Mouse (Mus musculus) thymus, postnatal 14 days (tissue): ENCODE results near the gene Hist1h4i.
A peak's percentile ranks its signal among the peaks of the same experiment; 100 is the strongest.

Experiments used
- DNase-seq: peaks from one replicate; pipeline ENCODE4 v3.0.0; 2021

The Hist1h4i gene

GRCm38 (mm10) chr13:22007872-22008271 lies 33.3 kb downstream of the Hist1h4i start:
- DNase-seq: no peak

- DNase-seq: no peak
Measured at GRCm38 (mm10) chr13:22007121-22007510, 34.0 kb downstream of the Hist1h4i start.

GRCm38 (mm10) chr13:22006334-22007120 lies 34.6 kb downstream of the Hist1h4i start:
- peak; percentile 79 for DNase-seq

- DNase-seq: peak; percentile 75
Measured at GRCm38 (mm10) chr13:22005605-22006333, 35.4 kb downstream of the Hist1h4i start.

- DNase-seq: peak; percentile 28
Measured at GRCm38 (mm10) chr13:22001823-22002222, 39.3 kb downstream of the Hist1h4i start.

GRCm38 (mm10) chr13:22001346-22001745 lies 39.8 kb downstream of the Hist1h4i start:
- DNase-seq: no peak

- DNase-seq: no peak
Measured at GRCm38 (mm10) chr13:21999147-21999546, 42.0 kb downstream of the Hist1h4i start.

- DNase-seq: no peak
Measured at GRCm38 (mm10) chr13:21998412-21998811, 42.8 kb downstream of the Hist1h4i start.

GRCm38 (mm10) chr13:21997821-21998220 lies 43.3 kb downstream of the Hist1h4i start:
- no peak for DNase-seq

- DNase-seq: no peak
Measured at GRCm38 (mm10) chr13:21997201-21997820, 43.9 kb downstream of the Hist1h4i start.

GRCm38 (mm10) chr13:21996840-21997185 lies 44.3 kb downstream of the Hist1h4i start:
- no peak for DNase-seq

GRCm38 (mm10) chr13:21996101-21996839 lies 44.9 kb downstream of the Hist1h4i start:
- no peak for DNase-seq

GRCm38 (mm10) chr13:21995331-21995914 lies 45.7 kb downstream of the Hist1h4i start:
- DNase-seq: peak; percentile 52

GRCm38 (mm10) chr13:21994896-21995295 lies 46.3 kb downstream of the Hist1h4i start:
- DNase-seq: no peak

- peak; percentile 56 for DNase-seq
Measured at GRCm38 (mm10) chr13:21993957-21994738, 47.0 kb downstream of the Hist1h4i start.

GRCm38 (mm10) chr13:21992550-21992949 lies 48.6 kb downstream of the Hist1h4i start:
- no peak for DNase-seq
